Mouse (Mus musculus) testis, adult 2 months (tissue): ENCODE measurements at regions not wholly inside any gene's neighbourhood (a gene's known extent, or its start where the extent isn't known, plus 50 kb on each side); places are given as distances from the start of the nearest gene placed in this dataset.

Experiments
- H3K27ac ChIP-seq: fragments of 200-500 bp; 2 replicates; pipeline ENCODE4 v1.5.1; 2012; ENCODE audit warnings: low read depth, low read length; ENCODE audit not compliant: control insufficient read depth, insufficient read depth
- H3K27me3 ChIP-seq: fragments of 200-500 bp; 2 replicates; pipeline ENCODE4 v1.6.1; 2012; ENCODE audit warnings: mild to moderate bottlenecking, low read length, moderate library complexity; ENCODE audit not compliant: control insufficient read depth, insufficient read depth
- H3K36me3 ChIP-seq: fragments of 200-500 bp; 2 replicates; pipeline ENCODE4 v1.6.1; 2012; ENCODE audit warnings: mild to moderate bottlenecking, low read length; ENCODE audit not compliant: control insufficient read depth, insufficient read depth
- H3K4me1 ChIP-seq: fragments of 200-500 bp; 2 replicates; pipeline ENCODE4 v1.6.1; 2012; ENCODE audit warnings: low read length; ENCODE audit not compliant: control insufficient read depth, insufficient read depth
- H3K4me3 ChIP-seq: fragments of 200-500 bp; 2 replicates; pipeline ENCODE4 v1.5.1; 2012; ENCODE audit warnings: low read depth, mild to moderate bottlenecking, low read length, moderate library complexity, mixed read lengths; ENCODE audit not compliant: control insufficient read depth
- CTCF ChIP-seq: fragments of 200-500 bp; IDR thresholded peaks from 2 replicates; pipeline ENCODE4 v1.5.1; 2012; ENCODE audit warnings: low read depth, mild to moderate bottlenecking, inconsistent platforms, low read length, moderate library complexity; ENCODE audit not compliant: control insufficient read depth, insufficient read depth, insufficient replicate concordance
- POLR2A ChIP-seq: fragments of 200-500 bp; IDR thresholded peaks from 2 replicates; pipeline ENCODE4 v1.6.1; 2012; ENCODE audit warnings: low read depth, mild to moderate bottlenecking, inconsistent platforms, low read length, moderate library complexity; ENCODE audit not compliant: control insufficient read depth

- Histone ChIP-seq H3K36me3 (no peaks in the 10 kb centered on the region), H3K27me3 (no peaks in the 10 kb centered on the region), H3K4me3 (no peak overlapping the region), H3K4me1 (no peaks in the 10 kb centered on the region), H3K27ac (no peak overlapping the region)
- TF ChIP-seq CTCF (no peak), POLR2A (no peak)
These were observed 55.2 kb upstream of the Nxpe4 start for GRCm38 (mm10) chr9:48106441-48107167.

- Histone ChIP-seq H3K36me3 (no peaks in the 10 kb centered on the region), H3K27me3 (no peaks in the 10 kb centered on the region), H3K4me1 (no peaks in the 10 kb centered on the region), H3K27ac (no peak overlapping the region), H3K4me3 (no peak overlapping the region)
- TF ChIP-seq POLR2A (no peak), CTCF (no peak)
These were observed 52.7 kb upstream of the Nxpe4 start for GRCm38 (mm10) chr9:48108994-48109619.

DNA sequence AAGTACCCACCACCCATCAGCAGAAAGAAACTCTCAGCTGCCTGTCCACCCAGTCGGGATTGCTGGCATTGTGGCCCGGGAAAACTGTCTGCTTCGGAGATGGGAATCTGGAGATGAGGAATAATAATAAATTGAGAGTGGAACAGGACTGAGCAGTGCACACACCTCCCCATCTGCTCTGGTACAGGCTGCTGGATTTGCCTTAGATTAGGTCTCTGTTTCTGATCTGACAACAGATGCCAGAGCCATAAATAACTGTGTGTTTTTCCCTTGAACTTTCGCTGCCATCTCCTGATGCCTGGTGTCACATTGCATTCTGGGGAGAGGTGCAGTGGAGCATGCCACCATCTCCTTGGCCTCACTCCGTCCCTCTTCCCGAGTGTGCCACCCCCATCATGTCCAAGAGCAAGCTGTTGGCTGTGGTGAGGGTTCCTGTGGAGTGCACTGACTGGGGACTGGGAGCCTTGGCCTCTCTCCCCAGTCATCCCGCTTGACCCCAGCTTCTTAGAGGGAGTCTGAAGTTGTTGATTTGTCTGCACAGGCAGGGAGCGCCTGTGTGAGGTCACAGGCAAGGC, 50.4 kb upstream of the Nxpe4 start:
- TF ChIP-seq CTCF (no peak), POLR2A (no peak)

More for the DNA sequence above, 50.4 kb upstream of the Nxpe4 start:
- Histone ChIP-seq H3K36me3 (no peaks in the 10 kb centered on the region), H3K4me3 (no peak overlapping the region), H3K27me3 (no peaks in the 10 kb centered on the region), H3K27ac (no peak overlapping the region), H3K4me1 (no peaks in the 10 kb centered on the region)
